Mouse (Mus musculus) B cell, adult (primary cell): ENCODE measurements around the gene Vmn1r177. TPM values are rescaled to one million over a fixed set of nuclear protein-coding genes. Genes with fewer than 3 reads are reported as not detected.

ENCODE experiments used
- total RNA-seq: library from RNA; stranded (reverse); gene quantifications from 4 replicates; pipeline ENCODE4 v1.2.4, GENCODE M21; 2023; ENCODE audit not compliant: inconsistent age

Vmn1r177 gene
- total RNA-seq: not detected in 4 replicates

GRCm38 (mm10) chr7:23866349-23866748, at the start of gene Vmn1r177:
Gene Vmn1r177, minus strand, starts transcription at chr7:23866449.

GRCm38 (mm10) chr7:23891709-23892108, 25.5 kb upstream of the Vmn1r177 start, which contains the start of gene Vmn1r178:
Gene Vmn1r178, plus strand, starts transcription at chr7:23892009.

GRCm38 (mm10) chr7:23837272-23837671, 29.0 kb downstream of the Vmn1r177 start, which contains the start of gene Vmn1r176:
Gene Vmn1r176, minus strand, starts transcription at chr7:23837372.

Other genes starting within 250 kb of the Vmn1r177 start
- gene Vmn1r171, start 235.7 kb downstream of the Vmn1r177 start, total RNA-seq: not detected in 4 replicates
- gene Vmn1r172, start 208.1 kb downstream of the Vmn1r177 start, total RNA-seq: not detected in 4 replicates
- not detected in 4 replicates for gene Vmn1r173, start 165.7 kb downstream of the Vmn1r177 start, total RNA-seq
- not detected in 4 replicates for gene Vmn1r174, start 114.2 kb downstream of the Vmn1r177 start, total RNA-seq
- gene Vmn1r175, start 55.8 kb downstream of the Vmn1r177 start, total RNA-seq: not detected in 4 replicates
- gene Vmn1r176, start 29.1 kb downstream of the Vmn1r177 start, total RNA-seq: not detected in 4 replicates
- gene Vmn1r178, start 25.6 kb upstream of the Vmn1r177 start, total RNA-seq: not detected in 4 replicates
- gene Vmn1r179, start 60.5 kb upstream of the Vmn1r177 start, total RNA-seq: not detected in 4 replicates
- not detected in 4 replicates for gene Vmn1r180, start 84.2 kb upstream of the Vmn1r177 start, total RNA-seq
- gene Vmn1r181, start 108.2 kb upstream of the Vmn1r177 start, total RNA-seq: not detected in 4 replicates
- not detected in 4 replicates for gene V1rd19, start 135.2 kb upstream of the Vmn1r177 start, total RNA-seq
- gene Vmn1r183, start 186.8 kb upstream of the Vmn1r177 start, total RNA-seq: not detected in 4 replicates
- gene Zfp180, start 215.5 kb upstream of the Vmn1r177 start, total RNA-seq: 23.1 to 32.4 TPM (median 27.2 TPM) in 4 replicates
- 3.1 to 3.9 TPM (median 3.5 TPM) in 4 replicates for gene Zfp112, start 245.9 kb upstream of the Vmn1r177 start, total RNA-seq